Mouse (Mus musculus): ENCODE data around the gene Zp3r. TPM values are rescaled to one million over a fixed set of nuclear protein-coding genes. Genes with fewer than 3 reads are reported as not detected.
"Not testable (repeated sequence)": the region's sequence is repeated elsewhere in the genome, so short reads cannot be mapped to it uniquely, and the experiment has no call there.

Gene Zp3r
- not detected in 2 replicates for polyA plus RNA-seq (2015; fragmentation: Nextera tagmentation; extraction: Ambion mirVana)

GRCm38 (mm10) chr1:130629521-130629920, at the start of gene Zp3r:
Gene Zp3r, minus strand, starts transcription at chr1:130629621.
- Histone ChIP-seq H3K9ac (replicated peaks; ENCODE audit: low read length) (no peak within 1 kb of the TSS), H3K27me3 (ENCODE audit: insufficient read depth, low read length) (no peaks in the 10 kb centered on the region), H3K9me3 (ENCODE audit: low read length) (0 out of 2 replicates have a peak, but pooled peaks cover 3% of the 10 kb centered on the region), H3K27ac (ENCODE audit: low read length) (no peak within 1 kb of the TSS), H3K4me3 (ENCODE audit: low read length) (no peak within 1 kb of the TSS), H3K36me3 (ENCODE audit: insufficient read depth, low read length) (no peaks in the 10 kb centered on the region), H3K4me1 (ENCODE audit: insufficient read depth, low read length) (no peaks in the 10 kb centered on the region), H3K4me2 (replicated peaks; ENCODE audit: low read depth, low read length) (no peak within 1 kb of the TSS)
- WGBS: 90% methylated on average over 2 of the region's 2 CpGs
- ATAC-seq (ENCODE audit: low FRiP score, low TSS enrichment): no peak

GRCm38 (mm10) chr1:130678551-130678950, 49.1 kb upstream of the Zp3r start:
- 87% methylated on average over 2 of the region's 2 CpGs for WGBS
- H3K9ac ChIP-seq (replicated peaks; ENCODE audit: low read length): no peak overlapping the region
- H3K9me3 ChIP-seq (ENCODE audit: low read length): no peaks in the 10 kb centered on the region
- H3K27me3 ChIP-seq (ENCODE audit: insufficient read depth, low read length): no peaks in the 10 kb centered on the region
- H3K27ac ChIP-seq (ENCODE audit: low read length): no peak overlapping the region
- no peak for ATAC-seq (ENCODE audit: low FRiP score, low TSS enrichment)
- H3K4me1 ChIP-seq (ENCODE audit: insufficient read depth, low read length): no peaks in the 10 kb centered on the region
- no peaks in the 10 kb centered on the region for H3K36me3 ChIP-seq (ENCODE audit: insufficient read depth, low read length)
- H3K4me3 ChIP-seq (ENCODE audit: low read length): no peak overlapping the region
- no peak overlapping the region for H3K4me2 ChIP-seq (replicated peaks; ENCODE audit: low read depth, low read length)

- H3K4me2 ChIP-seq (replicated peaks; ENCODE audit: low read depth, low read length); H3K9me3 ChIP-seq (ENCODE audit: low read length); H3K27me3 ChIP-seq (ENCODE audit: insufficient read depth, low read length); H3K4me3 ChIP-seq (ENCODE audit: low read length); ATAC-seq (ENCODE audit: low FRiP score, low TSS enrichment); H3K9ac ChIP-seq (replicated peaks; ENCODE audit: low read length); H3K36me3 ChIP-seq (ENCODE audit: insufficient read depth, low read length); H3K4me1 ChIP-seq (ENCODE audit: insufficient read depth, low read length); H3K27ac ChIP-seq (ENCODE audit: low read length): not testable (repeated sequence)
- WGBS: 88% methylated on average over 5 of the region's 5 CpGs
Measured at GRCm38 (mm10) chr1:130663576-130663975, 34.2 kb upstream of the Zp3r start.

GRCm38 (mm10) chr1:130661454-130661853, 32.0 kb upstream of the Zp3r start, which contains the start of gene C4bp:
Gene C4bp, minus strand, starts transcription at chr1:130661632.
- Histone ChIP-seq H3K27me3 (ENCODE audit: insufficient read depth, low read length) (no peaks in the 10 kb centered on the region), H3K9me3 (ENCODE audit: low read length) (no peaks in the 10 kb centered on the region; the same call in 1 of the 2 replicates), H3K4me1 (ENCODE audit: insufficient read depth, low read length) (no peaks in the 10 kb centered on the region), H3K4me3 (ENCODE audit: low read length) (no peak within 1 kb of the TSS), H3K4me2 (replicated peaks; ENCODE audit: low read depth, low read length) (no peak within 1 kb of the TSS), H3K27ac (ENCODE audit: low read length) (no peak within 1 kb of the TSS), H3K36me3 (ENCODE audit: insufficient read depth, low read length) (no peaks in the 10 kb centered on the region), H3K9ac (replicated peaks; ENCODE audit: low read length) (no peak within 1 kb of the TSS)
- WGBS: 39% methylated on average over 3 of the region's 3 CpGs
- ATAC-seq (ENCODE audit: low FRiP score, low TSS enrichment): peak; percentile 90

- not testable (repeated sequence) for H3K9ac ChIP-seq (replicated peaks; ENCODE audit: low read length); H3K27ac ChIP-seq (ENCODE audit: low read length); ATAC-seq (ENCODE audit: low FRiP score, low TSS enrichment); H3K27me3 ChIP-seq (ENCODE audit: insufficient read depth, low read length); H3K4me3 ChIP-seq (ENCODE audit: low read length); H3K4me2 ChIP-seq (replicated peaks; ENCODE audit: low read depth, low read length); H3K4me1 ChIP-seq (ENCODE audit: insufficient read depth, low read length); H3K36me3 ChIP-seq (ENCODE audit: insufficient read depth, low read length); H3K9me3 ChIP-seq (ENCODE audit: low read length)
- WGBS: 18% methylated on average over 5 of the region's 5 CpGs
Measured at GRCm38 (mm10) chr1:130659641-130660040, 30.2 kb upstream of the Zp3r start.

GRCm38 (mm10) chr1:130644103-130644502, 14.7 kb upstream of the Zp3r start:
- Histone ChIP-seq H3K27ac (ENCODE audit: low read length) (no peak overlapping the region), H3K9me3 (ENCODE audit: low read length) (no peaks in the 10 kb centered on the region), H3K36me3 (ENCODE audit: insufficient read depth, low read length) (no peaks in the 10 kb centered on the region), H3K9ac (replicated peaks; ENCODE audit: low read length) (no peak overlapping the region), H3K27me3 (ENCODE audit: insufficient read depth, low read length) (no peaks in the 10 kb centered on the region), H3K4me2 (replicated peaks; ENCODE audit: low read depth, low read length) (no peak overlapping the region), H3K4me1 (ENCODE audit: insufficient read depth, low read length) (no peaks in the 10 kb centered on the region), H3K4me3 (ENCODE audit: low read length) (no peak overlapping the region)
- ATAC-seq (ENCODE audit: low FRiP score, low TSS enrichment): no peak
- WGBS: 69% methylated on average over 4 of the region's 4 CpGs

GRCm38 (mm10) chr1:130640967-130641366, 11.5 kb upstream of the Zp3r start:
- no peak overlapping the region for H3K4me3 ChIP-seq (ENCODE audit: low read length)
- H3K9ac ChIP-seq (replicated peaks; ENCODE audit: low read length): no peak overlapping the region
- H3K27ac ChIP-seq (ENCODE audit: low read length): no peak overlapping the region
- no peaks in the 10 kb centered on the region for H3K36me3 ChIP-seq (ENCODE audit: insufficient read depth, low read length)
- H3K4me1 ChIP-seq (ENCODE audit: insufficient read depth, low read length): no peaks in the 10 kb centered on the region
- no peaks in the 10 kb centered on the region for H3K9me3 ChIP-seq (ENCODE audit: low read length)
- H3K4me2 ChIP-seq (replicated peaks; ENCODE audit: low read depth, low read length): no peak overlapping the region
- no peaks in the 10 kb centered on the region for H3K27me3 ChIP-seq (ENCODE audit: insufficient read depth, low read length)
- ATAC-seq (ENCODE audit: low FRiP score, low TSS enrichment): no peak

GRCm38 (mm10) chr1:130633761-130634410, 4.5 kb upstream of the Zp3r start:
- Histone ChIP-seq H3K4me3 (ENCODE audit: low read length) (no peak overlapping the region), H3K27ac (ENCODE audit: low read length) (no peak overlapping the region), H3K27me3 (ENCODE audit: insufficient read depth, low read length) (no peaks in the 10 kb centered on the region), H3K4me1 (ENCODE audit: insufficient read depth, low read length) (no peaks in the 10 kb centered on the region), H3K9me3 (ENCODE audit: low read length) (0 out of 2 replicates have a peak, but pooled peaks cover 3% of the 10 kb centered on the region), H3K36me3 (ENCODE audit: insufficient read depth, low read length) (no peaks in the 10 kb centered on the region), H3K9ac (replicated peaks; ENCODE audit: low read length) (no peak overlapping the region), H3K4me2 (replicated peaks; ENCODE audit: low read depth, low read length) (peak overlapping the region; percentile 32; the same call in 1 of the 2 replicates)
- ATAC-seq (ENCODE audit: low FRiP score, low TSS enrichment): peak; percentile 75; the same call in 1 of the 2 replicates
- WGBS: 34% methylated on average over 16 of the region's 16 CpGs

GRCm38 (mm10) chr1:130633316-130633715, 3.9 kb upstream of the Zp3r start:
- WGBS: 89% methylated on average over 8 of the region's 8 CpGs
- H3K36me3 ChIP-seq (ENCODE audit: insufficient read depth, low read length): no peaks in the 10 kb centered on the region

GRCm38 (mm10) chr1:130596291-130596690, 33.1 kb downstream of the Zp3r start:
- Histone ChIP-seq H3K4me2 (replicated peaks; ENCODE audit: low read depth, low read length) (no peak overlapping the region), H3K9ac (replicated peaks; ENCODE audit: low read length) (no peak overlapping the region), H3K36me3 (ENCODE audit: insufficient read depth, low read length) (no peaks in the 10 kb centered on the region), H3K27me3 (ENCODE audit: insufficient read depth, low read length) (no peaks in the 10 kb centered on the region), H3K4me3 (ENCODE audit: low read length) (no peak overlapping the region), H3K4me1 (ENCODE audit: insufficient read depth, low read length) (no peaks in the 10 kb centered on the region), H3K27ac (ENCODE audit: low read length) (no peak overlapping the region), H3K9me3 (ENCODE audit: low read length) (no peaks in the 10 kb centered on the region)
- WGBS: 94% methylated on average over 2 of the region's 2 CpGs
- no peak for ATAC-seq (ENCODE audit: low FRiP score, low TSS enrichment)

More at GRCm38 (mm10) chr1:130633316-130633715, 3.9 kb upstream of the Zp3r start:
- 0 out of 2 replicates have a peak, but pooled peaks cover 3% of the 10 kb centered on the region for H3K9me3 ChIP-seq (ENCODE audit: low read length)
- no peak overlapping the region for H3K4me2 ChIP-seq (replicated peaks; ENCODE audit: low read depth, low read length)
- no peak overlapping the region for H3K9ac ChIP-seq (replicated peaks; ENCODE audit: low read length)
- H3K27ac ChIP-seq (ENCODE audit: low read length): no peak overlapping the region
- no peak overlapping the region for H3K4me3 ChIP-seq (ENCODE audit: low read length)
- H3K27me3 ChIP-seq (ENCODE audit: insufficient read depth, low read length): no peaks in the 10 kb centered on the region
- no peaks in the 10 kb centered on the region for H3K4me1 ChIP-seq (ENCODE audit: insufficient read depth, low read length)
- no peak for ATAC-seq (ENCODE audit: low FRiP score, low TSS enrichment)
